Mouse (Mus musculus) liver, embryonic 14.5 days (tissue): ENCODE results near the gene Cux1.

Experiments used
- CTCF ChIP-seq: IDR thresholded peaks from 2 replicates; pipeline ENCODE4 v1.5.1; 2016; ENCODE audit warnings: antibody characterized with exemption, low read depth, control low read depth
- EP300 ChIP-seq: IDR thresholded peaks from 2 replicates; pipeline ENCODE4 v1.6.1; 2016; ENCODE audit warnings: antibody characterized with exemption, low read depth

- TF ChIP-seq CTCF: no peak
- no peak for TF ChIP-seq EP300
Observed at GRCm38 (mm10) chr5:136510609-136511008, 56.7 kb downstream of the Cux1 start.
